Mouse (Mus musculus) stomach, postnatal 0 days (tissue): ENCODE results near the gene Ip6k1.

ENCODE experiments used
- CTCF ChIP-seq: IDR thresholded peaks from 2 replicates; pipeline ENCODE4 v1.5.1; 2016; ENCODE audit warnings: antibody characterized with exemption, low read depth, mild to moderate bottlenecking, moderate library complexity
- EP300 ChIP-seq: optimal IDR thresholded peaks from 2 replicates; pipeline ENCODE3; 2016; ENCODE audit warnings: antibody characterized with exemption

- TF ChIP-seq EP300, result no peak
- TF ChIP-seq CTCF, result no peak
Measured at GRCm38 (mm10) chr9:107957141-107957540, 45.2 kb upstream of the Ip6k1 start.
